Mouse (Mus musculus): ENCODE measurements around the gene Ube2l6. TPM values are rescaled to one million over a fixed set of nuclear protein-coding genes. Genes with fewer than 3 reads are reported as not detected.
"Not testable (repeated sequence)": the region's sequence is repeated elsewhere in the genome, so short reads cannot be mapped to it uniquely, and the experiment has no call there.

Gene Ube2l6
- polyA plus RNA-seq, 1 experiment from 2014 or later = 32.9 TPM

DNA sequence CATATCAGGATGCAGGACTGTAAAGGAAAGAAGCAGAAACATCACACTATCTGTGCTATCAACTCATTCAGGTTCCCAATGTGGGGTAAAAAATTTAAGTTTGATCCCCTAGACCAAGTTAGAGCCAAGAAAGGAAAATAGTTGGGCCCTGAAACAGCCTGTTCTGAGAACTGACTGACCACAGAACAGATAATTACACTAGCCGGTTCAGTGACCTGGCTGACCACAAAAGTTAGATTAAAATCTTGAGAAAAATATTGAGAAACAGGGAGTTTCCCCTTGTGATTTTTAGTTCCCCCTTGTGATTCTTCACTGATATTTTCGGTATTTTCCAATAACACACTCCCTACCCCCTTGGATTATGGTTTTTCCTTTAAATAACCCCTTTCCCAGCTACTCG, 4.8 kb upstream of the Ube2l6 start:
- 82% methylated on average over 3 of the region's 3 CpGs for WGBS

DNA sequence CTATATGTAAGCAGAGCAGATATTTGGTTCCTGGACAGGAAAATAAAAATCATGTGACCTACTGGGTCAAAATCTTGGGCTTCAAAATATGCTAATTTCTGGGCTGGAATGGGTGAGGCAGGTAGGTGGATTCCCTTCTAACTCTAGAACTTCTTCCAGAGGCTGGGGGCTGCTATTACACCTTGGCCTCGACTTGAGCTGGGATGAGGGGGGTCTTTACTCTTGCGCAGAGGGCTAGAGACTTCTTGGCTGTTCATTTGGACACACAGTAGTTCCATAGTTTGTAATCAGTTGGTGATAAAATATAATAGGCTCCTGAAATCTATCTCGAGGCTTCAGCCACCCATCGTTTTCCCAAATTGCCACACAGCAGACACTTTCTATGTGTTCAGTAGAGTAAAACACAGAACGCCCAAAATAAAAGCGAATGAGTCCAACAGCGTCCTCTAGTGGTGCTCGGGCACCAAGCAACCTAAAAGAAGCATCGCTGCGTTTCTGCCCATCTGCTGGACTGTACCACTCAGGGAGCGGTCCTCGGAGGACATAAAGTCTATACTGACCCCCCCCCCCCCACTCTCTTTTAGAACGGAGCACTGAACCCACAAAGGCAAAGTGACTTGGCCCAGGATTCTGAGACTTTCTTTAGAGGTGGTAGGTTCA, 665 bp upstream of the Ube2l6 start:
- Histone ChIP-seq H3K9me3 (0 out of 2 replicates have a peak, but pooled peaks cover 7% of the 10 kb centered on the region), H3K9ac (peak overlapping the region; percentile 41; the same call in 1 of the 2 replicates), H3K36me3 (no peaks in the 10 kb centered on the region), H3K27me3 (no peaks in the 10 kb centered on the region), H3K4me3 (peak overlapping the region; percentile 56), H3K4me1 (peaks cover 4% of the 10 kb centered on the region; the same call in 1 of the 2 replicates), H3K27ac (peak overlapping the region; percentile 14; the same call in 1 of the 2 replicates), H3K4me2 (replicated peaks) (peak overlapping the region; percentile 92)
- WGBS = 10% methylated on average over 13 of the region's 13 CpGs
- ATAC-seq (ENCODE audit: insufficient number of reproducible peaks, insufficient read depth, low FRiP score, low TSS enrichment) = peak; percentile 57; the same call in 1 of the 2 replicates

More for the DNA sequence above, 4.8 kb upstream of the Ube2l6 start:
- Histone ChIP-seq H3K27ac (no peak overlapping the region), H3K9me3 (0 out of 2 replicates have a peak, but pooled peaks cover 7% of the 10 kb centered on the region), H3K27me3 (0 out of 2 replicates have a peak, but pooled peaks cover 5% of the 10 kb centered on the region), H3K4me1 (peaks cover 4% of the 10 kb centered on the region; the same call in 1 of the 2 replicates), H3K4me3 (no peak overlapping the region), H3K4me2 (replicated peaks) (no peak overlapping the region), H3K9ac (no peak overlapping the region), H3K36me3 (no peaks in the 10 kb centered on the region)
- ATAC-seq (ENCODE audit: insufficient number of reproducible peaks, insufficient read depth, low FRiP score, low TSS enrichment) = no peak

DNA sequence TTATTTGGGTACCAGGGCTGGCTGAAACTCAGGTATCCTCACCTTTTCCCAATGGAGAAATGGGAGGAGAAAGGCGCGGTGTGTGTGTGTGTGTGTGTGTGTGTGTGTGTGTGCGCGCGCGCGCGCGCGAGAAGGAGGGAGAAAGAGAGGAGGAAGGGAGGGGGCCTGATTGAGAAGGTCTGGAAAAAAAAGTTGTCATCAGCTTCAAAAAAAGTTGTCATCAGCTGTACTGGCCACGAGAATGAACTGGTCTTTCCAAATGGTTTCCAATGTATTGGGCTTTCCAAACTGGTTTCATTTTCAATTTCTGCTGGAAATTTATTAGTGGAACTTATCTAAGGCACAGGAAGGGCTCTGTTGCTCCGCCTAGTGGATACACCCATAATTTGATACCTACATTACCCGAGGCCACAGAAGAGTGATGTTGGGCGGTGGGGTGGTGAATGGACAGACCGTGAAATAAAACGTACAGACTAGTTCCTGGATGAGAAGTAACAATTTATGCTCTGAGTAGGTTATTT, 473 bp downstream of the Ube2l6 start:
- Histone ChIP-seq H3K27me3 (no peaks in the 10 kb centered on the region), H3K4me2 (replicated peaks) (peak overlapping the region; percentile 92), H3K36me3 (no peaks in the 10 kb centered on the region), H3K4me1 (peaks cover 4% of the 10 kb centered on the region; the same call in 1 of the 2 replicates), H3K27ac (peak overlapping the region; percentile 14; the same call in 1 of the 2 replicates), H3K4me3 (peak overlapping the region; percentile 56), H3K9me3 (0 out of 2 replicates have a peak, but pooled peaks cover 7% of the 10 kb centered on the region), H3K9ac (peak overlapping the region; percentile 41; the same call in 1 of the 2 replicates)
- under 1% methylated on average over 16 of the region's 16 CpGs for WGBS
- no peak for ATAC-seq (ENCODE audit: insufficient number of reproducible peaks, insufficient read depth, low FRiP score, low TSS enrichment)

DNA sequence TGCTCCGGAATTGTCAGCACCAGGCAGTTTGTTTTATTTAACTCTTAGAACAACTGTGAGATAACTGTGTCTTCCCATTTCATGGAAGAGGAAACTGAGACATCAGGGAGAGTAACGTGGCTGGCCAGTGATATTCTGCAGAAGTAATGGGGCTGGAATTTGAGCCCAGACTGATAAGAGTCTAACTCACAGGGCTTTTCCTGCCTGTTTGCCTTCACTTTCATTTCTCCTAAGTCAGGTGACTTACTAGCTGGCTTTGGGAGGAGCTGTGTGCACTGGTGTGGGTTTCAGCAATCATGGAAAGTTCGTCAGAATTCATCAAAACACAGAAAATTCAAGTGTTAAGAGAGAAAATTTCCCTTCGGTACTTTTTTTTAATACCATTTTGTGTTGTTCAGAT, 1.7 kb downstream of the Ube2l6 start:
- 71% methylated on average over 4 of the region's 4 CpGs for WGBS
- no peaks in the 10 kb centered on the region for H3K9me3 ChIP-seq
- no peak for ATAC-seq (ENCODE audit: insufficient number of reproducible peaks, insufficient read depth, low FRiP score, low TSS enrichment)
- no peak overlapping the region for H3K4me3 ChIP-seq
- H3K27ac ChIP-seq = no peak overlapping the region
- no peak overlapping the region for H3K4me2 ChIP-seq (replicated peaks)
- H3K9ac ChIP-seq = no peak overlapping the region
- no peaks in the 10 kb centered on the region for H3K36me3 ChIP-seq
- H3K27me3 ChIP-seq = no peaks in the 10 kb centered on the region
- H3K4me1 ChIP-seq = peaks cover 4% of the 10 kb centered on the region; the same call in 1 of the 2 replicates

DNA sequence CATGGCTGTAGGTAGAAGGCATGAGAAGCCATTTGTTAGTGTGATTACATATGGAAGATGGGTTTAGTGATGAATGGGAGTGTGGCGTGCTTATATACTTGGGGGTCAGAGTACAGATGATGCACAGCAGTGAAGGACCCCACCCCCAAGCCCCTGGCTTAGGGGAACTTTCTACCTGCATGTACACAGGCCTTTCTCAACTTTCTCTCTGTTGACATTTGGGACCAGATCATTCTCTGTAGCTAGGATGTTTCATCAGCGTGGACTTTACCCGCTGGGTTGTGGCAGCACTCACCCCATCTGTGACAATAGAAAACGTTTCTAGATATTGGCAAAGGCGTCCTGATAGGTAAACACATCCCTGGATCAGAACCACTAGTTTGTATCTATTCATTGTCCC, 2.6 kb downstream of the Ube2l6 start:
- not testable (repeated sequence) for H3K9ac ChIP-seq; H3K4me2 ChIP-seq (replicated peaks); H3K9me3 ChIP-seq; H3K36me3 ChIP-seq; ATAC-seq (ENCODE audit: insufficient number of reproducible peaks, insufficient read depth, low FRiP score, low TSS enrichment); H3K4me1 ChIP-seq; H3K27me3 ChIP-seq; H3K27ac ChIP-seq; H3K4me3 ChIP-seq
- WGBS = 82% methylated on average over 5 of the region's 5 CpGs

DNA sequence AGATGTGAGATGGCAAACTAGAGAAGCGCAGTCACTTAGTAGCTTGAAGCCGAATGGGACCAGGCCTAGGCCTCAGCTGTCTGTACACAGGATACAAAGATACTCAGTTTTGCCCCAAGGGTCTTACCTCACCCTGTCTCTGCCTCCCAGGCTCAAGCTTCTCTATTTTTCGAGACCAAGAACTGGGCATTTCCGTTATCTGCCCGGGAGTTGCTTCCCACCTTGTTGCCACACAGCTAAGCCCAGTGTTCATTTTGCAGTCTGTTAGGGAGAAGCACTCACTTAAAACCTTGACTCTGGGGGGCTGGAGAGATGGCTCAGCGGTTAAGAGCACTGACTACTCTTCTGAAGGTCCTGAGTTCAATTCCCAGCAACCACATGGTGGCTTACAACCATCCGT, 5.3 kb downstream of the Ube2l6 start:
- Histone ChIP-seq H3K4me2 (replicated peaks) (no peak overlapping the region), H3K36me3 (no peaks in the 10 kb centered on the region), H3K9me3 (no peaks in the 10 kb centered on the region), H3K4me3 (no peak overlapping the region), H3K9ac (no peak overlapping the region), H3K27ac (no peak overlapping the region), H3K27me3 (no peaks in the 10 kb centered on the region), H3K4me1 (no peaks in the 10 kb centered on the region)
- ATAC-seq (ENCODE audit: insufficient number of reproducible peaks, insufficient read depth, low FRiP score, low TSS enrichment) = no peak
- 90% methylated on average over 7 of the region's 7 CpGs for WGBS

DNA sequence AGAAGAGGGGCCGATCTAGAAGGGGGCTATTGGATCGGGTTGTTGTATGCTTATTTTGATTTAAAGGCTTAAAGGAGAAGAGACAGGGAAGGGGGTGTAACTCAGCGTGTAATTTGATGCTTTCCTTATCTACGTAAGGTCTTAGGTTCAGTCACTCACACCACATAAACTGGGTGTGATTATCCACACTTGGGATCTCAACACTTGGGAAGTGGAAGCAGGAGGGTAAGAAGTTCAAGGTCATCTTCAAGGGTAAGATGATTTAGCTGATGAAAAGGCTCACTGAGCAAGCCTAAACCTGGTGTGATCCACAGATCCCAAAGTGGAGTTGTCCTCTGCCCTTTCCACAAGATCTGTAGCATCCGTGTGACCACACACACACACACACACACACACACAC, 7.9 kb downstream of the Ube2l6 start:
- Histone ChIP-seq H3K4me2 (replicated peaks) (no peak overlapping the region), H3K27ac (no peak overlapping the region), H3K4me1 (peaks cover 3% of the 10 kb centered on the region; the same call in 1 of the 2 replicates), H3K27me3 (no peaks in the 10 kb centered on the region), H3K36me3 (no peaks in the 10 kb centered on the region), H3K4me3 (no peak overlapping the region), H3K9ac (no peak overlapping the region), H3K9me3 (no peaks in the 10 kb centered on the region)
- 69% methylated on average over 5 of the region's 5 CpGs for WGBS
- no peak for ATAC-seq (ENCODE audit: insufficient number of reproducible peaks, insufficient read depth, low FRiP score, low TSS enrichment)

DNA sequence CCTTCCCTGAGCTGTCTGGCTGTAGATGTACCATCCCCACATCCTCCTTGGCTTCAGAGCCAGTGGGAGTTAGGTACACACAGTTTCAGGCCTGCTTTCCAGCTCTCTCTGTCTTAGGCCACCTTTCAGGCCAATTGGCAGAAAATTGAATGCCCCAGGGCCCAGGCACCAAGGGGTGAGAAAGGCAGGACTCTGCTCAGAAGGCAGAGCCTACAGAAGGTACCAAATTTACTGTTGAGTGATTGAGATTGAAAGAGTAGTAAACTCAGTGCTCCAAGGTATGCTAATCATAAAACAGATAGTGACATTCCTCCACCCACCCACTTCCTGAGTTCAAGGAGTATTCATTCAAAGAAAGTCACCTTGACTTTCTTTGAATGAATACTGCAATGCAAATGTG, 10.7 kb downstream of the Ube2l6 start:
- no peak overlapping the region for H3K4me2 ChIP-seq (replicated peaks)
- no peaks in the 10 kb centered on the region for H3K27me3 ChIP-seq
- H3K36me3 ChIP-seq = no peaks in the 10 kb centered on the region
- no peak overlapping the region for H3K4me3 ChIP-seq
- H3K4me1 ChIP-seq = peaks cover 3% of the 10 kb centered on the region; the same call in 1 of the 2 replicates
- no peaks in the 10 kb centered on the region for H3K9me3 ChIP-seq
- no peak for ATAC-seq (ENCODE audit: insufficient number of reproducible peaks, insufficient read depth, low FRiP score, low TSS enrichment)
- no peak overlapping the region for H3K9ac ChIP-seq
- no peak overlapping the region for H3K27ac ChIP-seq

DNA sequence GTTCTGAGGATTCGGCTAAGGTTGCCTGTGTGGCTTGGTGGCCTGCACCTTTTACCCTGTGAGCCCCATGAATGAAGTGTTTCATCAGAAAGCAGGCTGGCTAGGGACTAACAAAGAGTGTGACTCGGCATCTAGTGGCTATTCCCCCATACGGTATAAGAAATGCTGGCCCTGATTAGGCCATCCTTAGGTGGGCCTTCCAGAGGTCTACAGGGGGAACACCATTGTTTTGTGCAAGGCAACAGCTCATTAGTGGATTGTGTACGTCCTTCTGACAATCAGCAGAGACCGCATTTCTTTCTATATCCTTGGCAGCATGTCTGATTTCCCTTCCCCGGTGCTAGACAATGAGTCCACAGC, 11.9 kb downstream of the Ube2l6 start:
- H3K9me3 ChIP-seq = no peaks in the 10 kb centered on the region
- no peak overlapping the region for H3K27ac ChIP-seq
- 70% methylated on average over 6 of the region's 6 CpGs for WGBS
- no peaks in the 10 kb centered on the region for H3K36me3 ChIP-seq
- H3K4me1 ChIP-seq = peaks cover 3% of the 10 kb centered on the region; the same call in 1 of the 2 replicates
- H3K9ac ChIP-seq = no peak overlapping the region
- no peaks in the 10 kb centered on the region for H3K27me3 ChIP-seq
- peak overlapping the region; percentile 45 for H3K4me2 ChIP-seq (replicated peaks)
- no peak for ATAC-seq (ENCODE audit: insufficient number of reproducible peaks, insufficient read depth, low FRiP score, low TSS enrichment)
- no peak overlapping the region for H3K4me3 ChIP-seq

DNA sequence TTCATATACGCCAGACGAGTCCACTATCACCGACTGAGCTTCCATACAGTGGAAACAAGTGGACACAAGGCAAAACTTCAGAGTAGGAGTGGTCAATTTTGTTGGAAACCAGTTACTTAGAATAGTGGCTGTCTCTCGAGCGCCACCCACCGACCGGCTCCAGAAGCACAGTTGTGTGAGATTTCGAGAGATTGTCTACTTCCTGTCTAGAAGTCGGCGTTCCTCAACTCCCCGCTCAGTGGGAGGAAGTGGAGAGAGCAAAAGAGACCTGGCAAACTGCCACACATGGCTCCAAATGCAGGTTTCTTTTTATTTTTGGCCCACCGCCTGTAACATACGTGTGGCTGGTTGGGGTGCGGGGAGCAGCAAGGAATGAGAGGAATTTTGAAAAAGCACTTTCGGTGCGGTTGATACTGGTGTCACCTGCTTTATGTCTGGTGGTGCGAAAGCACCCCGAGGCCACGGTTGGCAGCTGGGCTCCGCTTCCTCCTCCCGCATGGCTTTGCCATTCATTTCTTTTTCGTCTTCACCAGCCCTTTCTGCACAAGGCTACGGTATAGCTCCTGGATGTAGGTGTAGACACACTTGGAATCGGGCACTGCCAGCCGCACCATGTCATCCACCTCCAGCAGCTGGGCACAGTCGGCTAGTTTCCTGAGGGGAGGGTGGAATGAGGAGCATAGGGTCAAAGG, 12.4 kb downstream of the Ube2l6 start:
- no peaks in the 10 kb centered on the region for H3K27me3 ChIP-seq
- H3K9me3 ChIP-seq = no peaks in the 10 kb centered on the region
- no peak overlapping the region for H3K27ac ChIP-seq
- no peak overlapping the region for H3K9ac ChIP-seq
- 35% methylated on average over 26 of the region's 26 CpGs for WGBS
- peak overlapping the region; percentile 3; the same call in 1 of the 2 replicates for H3K4me3 ChIP-seq
- peak overlapping the region; percentile 45 for H3K4me2 ChIP-seq (replicated peaks)
- ATAC-seq (ENCODE audit: insufficient number of reproducible peaks, insufficient read depth, low FRiP score, low TSS enrichment) = peak; percentile 66
- H3K4me1 ChIP-seq = peaks cover 3% of the 10 kb centered on the region; the same call in 1 of the 2 replicates
- no peaks in the 10 kb centered on the region for H3K36me3 ChIP-seq

DNA sequence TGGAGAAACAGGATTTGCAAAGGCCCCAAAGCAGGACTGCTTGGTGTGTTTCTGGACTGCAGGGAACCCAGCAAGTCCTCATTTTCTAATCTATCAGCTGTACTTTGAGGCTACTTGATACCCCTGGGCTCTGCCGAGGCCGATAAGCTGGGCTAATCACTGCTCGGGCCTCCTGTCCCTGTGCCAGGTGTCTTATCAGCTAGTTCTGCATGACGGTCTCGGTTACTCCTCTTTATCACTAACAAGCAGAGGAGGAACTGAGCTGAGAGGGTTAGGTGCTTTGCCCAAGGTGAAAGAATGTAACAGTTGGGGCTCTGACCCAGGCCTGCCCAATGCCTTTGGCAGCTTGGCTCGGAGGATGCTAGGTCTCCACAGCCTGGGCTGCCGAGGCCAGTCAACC, 13.3 kb downstream of the Ube2l6 start:
- WGBS = 74% methylated on average over 7 of the region's 7 CpGs
- no peak overlapping the region for H3K4me2 ChIP-seq (replicated peaks)
- no peak overlapping the region for H3K4me3 ChIP-seq
- H3K36me3 ChIP-seq = no peaks in the 10 kb centered on the region
- no peak overlapping the region for H3K9ac ChIP-seq
- H3K9me3 ChIP-seq = no peaks in the 10 kb centered on the region
- H3K27ac ChIP-seq = no peak overlapping the region
- H3K4me1 ChIP-seq = peaks cover 3% of the 10 kb centered on the region; the same call in 1 of the 2 replicates
- no peak for ATAC-seq (ENCODE audit: insufficient number of reproducible peaks, insufficient read depth, low FRiP score, low TSS enrichment)
- no peaks in the 10 kb centered on the region for H3K27me3 ChIP-seq

DNA sequence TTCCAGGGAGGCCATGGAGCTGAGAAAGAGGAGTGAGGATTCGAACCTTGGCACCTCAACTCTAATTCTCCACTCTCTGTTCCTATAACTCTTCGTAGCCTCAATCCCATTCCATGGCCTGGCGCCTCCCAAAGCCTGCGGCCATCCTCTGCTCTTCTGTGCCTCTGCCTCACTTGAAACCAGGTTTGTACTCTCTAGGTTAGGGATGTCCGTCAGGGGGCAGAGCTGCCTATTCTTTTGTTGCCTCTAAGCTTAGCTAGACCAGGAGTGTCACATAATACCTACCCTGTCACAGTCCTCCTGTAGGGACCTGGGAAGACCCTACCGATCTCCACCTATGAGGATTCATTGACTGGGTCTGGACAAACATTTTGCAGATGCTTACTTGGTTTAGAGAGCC, 14.0 kb downstream of the Ube2l6 start:
- H3K4me1 ChIP-seq = peaks cover 3% of the 10 kb centered on the region; the same call in 1 of the 2 replicates
- H3K9ac ChIP-seq = no peak overlapping the region
- 68% methylated on average over 6 of the region's 6 CpGs for WGBS
- no peaks in the 10 kb centered on the region for H3K9me3 ChIP-seq
- H3K4me2 ChIP-seq (replicated peaks) = no peak overlapping the region
- no peaks in the 10 kb centered on the region for H3K27me3 ChIP-seq
- no peak overlapping the region for H3K4me3 ChIP-seq
- no peak for ATAC-seq (ENCODE audit: insufficient number of reproducible peaks, insufficient read depth, low FRiP score, low TSS enrichment)
- no peaks in the 10 kb centered on the region for H3K36me3 ChIP-seq
- no peak overlapping the region for H3K27ac ChIP-seq

Measured in embryonic facial prominence, embryonic 12.5 days (tissue).